Mouse (Mus musculus) erythroid progenitor cell, adult 5-6 weeks (primary cell): ENCODE results near the gene Zfp292. TPM values are rescaled to one million over a fixed set of nuclear protein-coding genes. Genes with fewer than 3 reads are reported as not detected.
A peak's percentile ranks its signal among the peaks of the same experiment; 100 is the strongest.
"Not testable (repeated sequence)": the region's sequence is repeated elsewhere in the genome, so short reads cannot be mapped to it uniquely, and the experiment has no call there.

Source experiments
- ATAC-seq: replicated peaks from 2 replicates; pipeline ENCODE4 v1.8.0; 2016; ENCODE audit warnings: moderate number of reproducible peaks, mild to moderate bottlenecking, moderate TSS enrichment, inconsistent platforms; ENCODE audit not compliant: poor library complexity, low FRiP score, severe bottlenecking
- total RNA-seq, 2 experiments: library from RNA; stranded (forward) in 1 of 2; stranded (reverse) in 1 of 2; fragments of 150-400 nt in 1 of 2; fragments of 186-747, 209-891 nt in 1 of 2; gene quantifications; 2 replicates each; pipeline versions ENCODE4 v1.2.3 to v1.2.4; 2015 to 2017; ENCODE audit warnings: low replicate concordance in 2 of 2

Gene Zfp292
- 17.3 and 20.5 TPM in 2 replicates for total RNA-seq (2015; ENCODE audit: low replicate concordance)
- total RNA-seq (2017; ENCODE audit: low replicate concordance), result 22.9 and 23.9 TPM in 2 replicates

GRCm38 (mm10) chr4:34882818-34883217 is at the start of gene Zfp292:
Zfp292 (minus strand) TSS chr4:34882960.
- ATAC-seq, result peak; percentile 90

- not testable (repeated sequence) for ATAC-seq
Measured at GRCm38 (mm10) chr4:34928386-34928785, 45.6 kb upstream of the Zfp292 start.

GRCm38 (mm10) chr4:34922177-34922870 is 39.6 kb upstream of the Zfp292 start:
- ATAC-seq, result no peak

GRCm38 (mm10) chr4:34917400-34917799 is 34.6 kb upstream of the Zfp292 start:
- ATAC-seq, result no peak

- no peak for ATAC-seq
Measured at GRCm38 (mm10) chr4:34912171-34912570, 29.4 kb upstream of the Zfp292 start.

- no peak for ATAC-seq
Measured at GRCm38 (mm10) chr4:34911401-34911800, 28.6 kb upstream of the Zfp292 start.

GRCm38 (mm10) chr4:34908127-34908526 is 25.4 kb upstream of the Zfp292 start:
- ATAC-seq, result no peak

DNA sequence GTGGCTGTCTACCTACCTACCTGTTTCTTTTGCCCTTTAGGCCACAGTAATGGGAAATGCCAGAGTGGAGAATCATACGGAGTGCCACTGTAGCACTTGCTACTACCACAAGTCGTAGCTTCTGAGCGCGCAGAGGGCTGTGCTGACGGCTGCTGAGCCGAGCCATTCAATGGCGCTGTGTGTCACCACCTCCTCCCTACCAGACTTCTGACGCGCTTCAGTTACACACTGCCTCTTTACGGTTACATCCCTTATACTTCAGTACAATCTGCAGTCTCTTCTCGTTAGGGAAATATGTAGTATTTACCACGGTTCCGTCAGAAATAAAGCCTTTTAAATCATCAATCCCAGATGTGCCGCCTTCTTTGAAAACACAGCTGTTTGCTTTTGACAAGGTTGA is 24.3 kb upstream of the Zfp292 start:
- ATAC-seq, result no peak

DNA sequence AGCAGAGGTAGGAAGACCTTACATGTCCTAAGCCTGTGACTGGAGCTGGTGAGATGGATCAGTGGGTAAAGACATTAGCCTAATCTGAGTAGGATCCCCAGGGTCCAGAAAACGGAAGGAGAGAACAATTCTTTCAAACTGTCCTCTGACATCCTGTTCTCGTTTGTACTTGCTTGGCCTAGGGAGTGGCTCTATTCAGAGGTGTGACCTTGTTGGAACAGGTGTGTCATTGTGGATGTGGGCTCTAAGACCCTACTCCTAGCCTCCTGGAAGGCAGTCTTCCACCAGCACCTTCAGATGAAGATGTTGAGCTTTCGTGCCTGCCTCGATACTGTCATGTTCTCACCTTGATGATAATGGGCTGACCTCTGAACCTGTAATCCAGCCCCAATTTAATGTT is 23.4 kb upstream of the Zfp292 start:
- ATAC-seq, result no peak

DNA sequence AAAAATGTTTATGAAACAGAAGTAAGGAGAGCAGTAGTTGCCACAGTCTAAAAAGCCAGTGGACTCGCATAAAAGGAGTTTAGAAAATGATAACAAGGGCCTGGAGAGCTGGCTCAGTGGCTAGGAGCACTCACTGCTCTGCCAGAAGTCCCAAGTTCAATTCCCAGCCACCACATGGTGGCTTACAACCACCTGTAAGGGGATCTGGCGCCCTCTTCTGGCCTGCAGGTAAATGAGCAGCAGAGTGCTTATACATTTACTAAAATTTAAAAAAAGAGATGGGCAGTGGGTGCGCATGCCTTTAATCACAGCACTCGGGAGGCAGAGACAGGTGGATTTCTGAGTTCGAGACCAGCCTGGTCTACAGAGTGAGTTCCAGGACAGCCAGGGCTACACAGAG is 22.6 kb upstream of the Zfp292 start:
- no peak for ATAC-seq

DNA sequence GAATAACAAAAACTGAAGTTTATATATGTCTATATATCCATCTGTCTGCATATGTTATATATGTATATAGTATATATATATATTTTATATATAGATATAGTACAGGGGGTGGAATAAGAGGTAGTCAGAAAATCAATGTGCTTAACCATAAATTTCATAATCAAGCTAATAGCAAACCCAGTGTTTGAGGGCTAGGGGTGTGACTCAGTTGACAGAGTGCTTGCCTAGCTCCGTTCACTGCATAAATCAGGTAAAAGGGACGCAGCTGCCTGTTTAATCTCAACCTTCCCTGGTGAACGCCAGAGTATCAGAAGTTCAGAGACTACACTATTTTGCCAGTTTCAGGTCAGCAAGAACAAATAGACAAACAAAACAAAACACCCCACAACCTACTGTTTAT is 18.8 kb upstream of the Zfp292 start:
- ATAC-seq, result not testable (repeated sequence)

DNA sequence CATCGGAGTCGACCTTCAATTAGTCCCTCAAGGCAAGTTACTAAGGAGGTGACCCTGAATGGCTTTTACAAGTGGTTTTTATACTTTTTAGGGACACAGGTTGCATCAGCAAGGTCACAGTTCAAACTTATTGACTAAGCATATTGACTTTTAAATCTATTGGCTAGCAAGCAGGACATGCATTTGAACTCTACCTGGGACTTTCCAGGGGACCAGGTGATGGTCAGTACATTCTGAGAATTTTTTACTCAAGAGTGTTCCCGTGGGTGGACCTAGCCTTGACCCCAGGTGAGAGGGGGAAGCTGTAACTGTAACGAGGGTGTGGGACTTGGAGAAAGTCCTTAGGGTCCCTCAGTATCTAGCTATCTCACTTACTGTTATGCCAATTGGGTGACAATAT is 18.4 kb upstream of the Zfp292 start:
- no peak for ATAC-seq

DNA sequence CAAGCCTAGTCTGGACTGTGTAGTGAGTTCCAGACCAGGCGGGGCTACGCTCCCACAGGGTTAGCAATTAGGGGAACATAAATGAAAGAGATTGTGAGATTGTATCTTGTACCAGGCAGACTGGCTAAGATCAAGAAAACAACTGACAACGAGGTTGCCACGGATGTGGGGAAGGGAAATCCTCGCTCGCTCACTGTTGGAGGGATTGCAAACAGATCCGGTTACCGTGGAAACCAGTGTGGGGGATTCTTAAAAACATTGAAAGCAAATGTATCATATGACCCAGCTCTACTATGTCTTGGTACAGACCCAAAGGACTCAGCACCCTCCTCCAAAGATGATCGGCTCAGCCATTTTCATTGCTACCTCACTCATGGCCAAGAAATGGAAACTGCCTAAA is 17.4 kb upstream of the Zfp292 start:
- no peak for ATAC-seq

DNA sequence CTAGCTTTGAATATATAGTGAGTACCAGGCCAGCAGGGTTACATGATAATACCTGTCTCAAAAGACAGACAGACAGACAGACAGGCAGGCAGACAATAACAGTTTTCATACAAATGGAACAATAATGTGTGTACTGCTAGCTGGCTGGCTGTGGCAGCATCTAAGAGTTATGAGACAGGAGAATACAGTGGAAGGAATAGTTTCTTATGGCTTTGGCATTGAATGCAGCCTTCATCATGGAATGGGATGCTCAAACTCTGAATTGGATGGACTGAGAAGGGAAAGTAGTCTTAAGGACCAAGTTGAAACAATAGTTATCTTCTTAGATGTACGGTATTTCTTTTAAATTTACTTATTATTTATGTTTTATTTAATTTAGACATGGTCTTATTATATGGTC is 16.6 kb upstream of the Zfp292 start:
- ATAC-seq, result no peak

DNA sequence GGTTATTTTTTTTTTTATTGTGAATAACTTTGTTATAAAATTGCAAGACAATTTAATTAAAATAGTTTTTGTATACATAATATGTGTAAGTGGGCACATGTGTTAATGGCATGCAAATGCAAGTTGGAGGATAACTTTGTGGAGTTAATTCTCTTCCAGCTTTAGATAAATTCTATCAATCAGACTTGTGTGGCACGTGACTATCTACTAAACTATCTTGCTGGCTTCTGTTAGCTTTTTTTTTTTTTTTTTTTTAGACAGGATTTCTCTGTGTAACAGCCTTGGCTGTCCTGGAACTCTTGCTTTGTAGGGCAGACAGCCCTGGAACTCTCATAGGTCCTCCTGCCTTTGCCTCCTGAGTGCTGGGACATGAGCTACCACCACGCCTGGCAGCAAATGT is 15.7 kb upstream of the Zfp292 start:
- no peak for ATAC-seq

- no peak for ATAC-seq
Measured at GRCm38 (mm10) chr4:34893479-34893878, 10.7 kb upstream of the Zfp292 start, which contains the start of gene Cga. Cga (plus strand) TSS chr4:34893779.

- ATAC-seq, result no peak
Measured at GRCm38 (mm10) chr4:34889812-34890185, 7.0 kb upstream of the Zfp292 start.

DNA sequence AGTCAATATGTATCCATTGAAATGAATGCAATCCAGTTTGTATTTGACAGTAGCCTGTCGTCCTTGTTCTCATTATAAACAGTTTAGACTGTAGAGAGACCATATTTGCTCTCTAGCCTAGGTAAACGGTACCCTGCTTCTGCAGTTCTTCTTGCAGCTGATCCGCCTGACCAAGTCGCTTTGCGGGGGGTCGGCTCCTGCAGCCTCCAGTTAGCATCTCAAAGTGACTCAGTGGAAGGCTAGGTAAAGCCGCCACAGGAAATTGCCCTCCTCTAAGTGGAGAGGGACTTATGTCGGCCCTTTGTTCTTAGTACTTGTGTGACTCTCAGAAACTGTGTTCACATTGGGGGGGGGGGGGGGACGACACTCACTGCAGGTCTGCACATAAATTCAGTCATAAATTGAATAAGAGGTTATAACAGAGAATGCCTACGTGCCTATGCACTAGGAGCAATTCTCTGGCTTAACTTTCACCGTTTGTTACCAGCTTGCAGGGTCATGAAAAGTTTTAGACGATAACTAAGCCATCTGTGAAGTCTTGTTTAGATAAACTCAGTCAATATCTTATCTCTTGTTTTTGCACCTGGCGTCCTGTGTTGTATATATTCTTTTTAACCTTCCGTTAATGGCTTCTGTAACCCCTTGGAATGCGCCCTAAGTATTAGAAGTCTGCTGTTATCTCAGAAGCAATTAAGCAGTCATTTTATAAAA is 6.5 kb upstream of the Zfp292 start:
- no peak for ATAC-seq

DNA sequence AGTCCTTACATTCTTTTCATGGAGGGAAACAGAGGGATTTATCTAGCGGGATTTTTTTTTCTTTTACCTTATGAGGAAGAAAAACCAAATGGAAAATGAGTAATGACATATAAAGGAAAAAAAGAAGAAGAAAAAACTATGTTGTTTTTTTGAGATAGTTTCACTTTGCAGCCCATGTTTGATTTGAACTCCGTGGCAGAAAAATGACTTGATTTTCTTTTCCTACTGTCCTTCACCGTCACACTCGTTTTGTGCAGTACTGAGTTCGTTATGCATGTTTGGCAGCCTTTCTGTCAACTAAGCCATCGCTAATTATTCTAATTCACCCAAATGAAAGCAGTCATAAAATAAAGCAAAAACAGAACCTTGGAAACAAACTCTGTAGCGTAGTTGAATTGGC is 4.5 kb upstream of the Zfp292 start:
- ATAC-seq, result no peak

DNA sequence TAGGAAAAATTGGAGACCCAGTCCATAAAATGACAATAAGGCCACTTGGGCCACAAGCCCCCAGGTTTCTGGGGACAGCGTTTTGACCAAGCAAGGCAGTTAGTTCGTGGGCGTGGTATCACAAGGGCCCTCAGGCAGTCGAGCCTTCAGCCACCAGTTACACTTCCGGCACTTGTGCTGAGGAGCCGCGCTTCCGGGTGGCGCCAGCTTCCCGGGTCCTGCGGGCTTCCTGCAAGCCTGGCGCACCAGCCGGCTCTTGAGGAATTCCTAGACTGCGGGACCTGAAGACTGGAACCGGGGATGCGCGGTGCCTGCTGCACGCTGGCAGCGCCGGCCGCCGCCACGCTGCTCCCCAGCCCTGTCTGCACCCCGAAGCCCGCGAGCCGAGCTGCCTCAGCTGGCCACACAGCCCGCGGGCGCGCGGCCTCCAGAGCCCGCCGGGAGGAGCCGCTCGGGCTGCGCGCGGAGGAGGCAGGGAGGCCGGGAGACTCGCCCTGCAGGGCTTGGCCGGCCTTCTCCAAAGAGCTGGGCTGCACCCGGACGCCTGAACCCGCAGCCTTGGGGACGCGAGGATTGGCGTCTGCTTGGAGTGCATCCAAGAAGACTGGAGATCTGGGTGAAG is 3.8 kb upstream of the Zfp292 start:
- peak; percentile 86 for ATAC-seq
